Mouse (Mus musculus) heart, adult 8-10 months (tissue): ENCODE measurements around the gene Gm13290. TPM values are rescaled to one million over a fixed set of nuclear protein-coding genes. Genes with fewer than 3 reads are reported as not detected.
"Not testable (repeated sequence)": the region's sequence is repeated elsewhere in the genome, so short reads cannot be mapped to it uniquely, and the experiment has no call there.

Source experiments
- DNase-seq: peaks from one replicate; pipeline ENCODE4 v3.0.0; 2022; ENCODE audit warnings: low spot score
- total RNA-seq, 4 experiments: library from RNA; stranded (reverse); gene quantifications; 2 replicates each; pipeline ENCODE4 v1.2.4; 2022

The Gm13290 gene
- total RNA-seq, 4 experiments from 2014 or later: not detected

DNA sequence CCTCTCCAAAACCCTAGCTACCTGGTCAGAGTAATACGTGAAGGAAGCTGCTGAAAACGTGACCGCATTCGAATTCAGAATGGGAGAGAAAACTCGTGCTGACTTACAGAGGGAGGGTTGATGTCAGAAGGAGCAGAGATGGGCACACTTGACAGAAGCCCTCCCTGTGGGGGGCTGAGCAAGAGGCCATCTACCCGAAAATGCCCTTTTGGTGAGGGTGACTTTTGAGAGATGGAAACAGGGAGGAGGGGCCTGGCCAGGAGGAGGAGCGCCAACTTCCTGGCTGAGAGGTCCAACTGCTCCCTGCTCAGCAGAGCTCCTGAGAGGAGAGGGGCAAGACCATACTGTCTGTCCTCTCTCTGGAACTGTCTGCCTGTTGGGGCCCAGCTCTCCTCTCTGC is 8.2 kb downstream of the Gm13290 start, which contains the start of gene Ifnz:
Gene Ifnz (plus strand): TSS at position 301 of the 400 bp plus-strand sequence.
- not testable (repeated sequence) for DNase-seq

DNA sequence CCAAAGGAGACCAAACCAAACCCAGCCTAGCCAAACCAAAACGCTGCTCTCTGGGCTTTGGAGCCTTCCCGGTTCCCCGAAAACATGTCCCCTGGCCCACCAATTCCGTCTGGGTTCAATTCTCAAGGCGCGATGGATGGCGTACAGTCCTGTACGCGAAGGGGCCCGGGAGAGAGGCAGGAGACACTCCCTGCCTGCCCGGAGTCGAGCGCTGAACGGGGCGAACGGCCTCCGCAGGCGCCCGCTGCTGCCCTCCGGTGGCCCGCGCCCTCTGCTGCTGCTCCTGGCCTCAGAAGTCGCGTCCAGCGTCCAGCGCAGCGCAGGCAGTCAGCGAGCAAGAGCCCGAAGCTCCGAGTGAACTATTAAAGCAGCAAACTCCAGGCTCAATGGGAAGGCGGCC is 8.7 kb downstream of the Gm13290 start:
- DNase-seq: not testable (repeated sequence)

GRCm38 (mm10) chr4:88785409-88785808 is 11.8 kb downstream of the Gm13290 start, which contains the start of gene Gm13276:
TSS of gene Gm13276 (plus strand) at chr4:88785709.
- DNase-seq: not testable (repeated sequence)

- DNase-seq: peak; percentile 68
Measured at GRCm38 (mm10) chr4:88788402-88788801, 14.8 kb downstream of the Gm13290 start, which contains the start of gene Gm13277. TSS of gene Gm13277 (plus strand) at chr4:88788632.

GRCm38 (mm10) chr4:88791250-88791649 is 17.6 kb downstream of the Gm13290 start, which contains the start of gene Gm13278:
TSS of gene Gm13278 (plus strand) at chr4:88791550.
- not testable (repeated sequence) for DNase-seq

GRCm38 (mm10) chr4:88793936-88794675 is 20.5 kb downstream of the Gm13290 start, which contains the start of gene Gm13275:
TSS of gene Gm13275 (plus strand) at chr4:88794487.
- DNase-seq: peak; percentile 85

DNA sequence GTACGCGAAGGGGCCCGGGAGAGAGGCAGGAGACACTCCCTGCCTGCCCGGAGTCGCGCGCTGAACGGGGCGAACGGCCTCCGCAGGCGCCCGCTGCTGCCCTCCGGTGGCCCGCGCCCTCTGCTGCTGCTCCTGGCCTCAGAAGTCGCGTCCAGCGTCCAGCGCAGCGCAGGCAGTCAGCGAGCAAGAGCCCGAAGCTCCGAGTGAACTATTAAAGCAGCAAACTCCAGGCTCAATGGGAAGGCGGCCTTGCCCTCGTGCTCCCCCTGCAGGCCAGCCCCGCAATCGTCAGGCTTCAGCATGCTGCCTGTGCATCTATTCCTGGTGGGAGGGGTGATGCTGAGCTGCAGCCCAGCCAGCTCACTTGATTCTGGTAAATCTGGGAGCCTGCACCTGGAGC is 23.5 kb downstream of the Gm13290 start, which contains the start of gene Gm13279:
Gene Gm13279 (plus strand): TSS at position 301 of the 400 bp plus-strand sequence.
- not testable (repeated sequence) for DNase-seq

GRCm38 (mm10) chr4:88799365-88799764 is 25.7 kb downstream of the Gm13290 start, which contains the start of gene Gm13285:
TSS of gene Gm13285 (plus strand) at chr4:88799665.
- not testable (repeated sequence) for DNase-seq

DNA sequence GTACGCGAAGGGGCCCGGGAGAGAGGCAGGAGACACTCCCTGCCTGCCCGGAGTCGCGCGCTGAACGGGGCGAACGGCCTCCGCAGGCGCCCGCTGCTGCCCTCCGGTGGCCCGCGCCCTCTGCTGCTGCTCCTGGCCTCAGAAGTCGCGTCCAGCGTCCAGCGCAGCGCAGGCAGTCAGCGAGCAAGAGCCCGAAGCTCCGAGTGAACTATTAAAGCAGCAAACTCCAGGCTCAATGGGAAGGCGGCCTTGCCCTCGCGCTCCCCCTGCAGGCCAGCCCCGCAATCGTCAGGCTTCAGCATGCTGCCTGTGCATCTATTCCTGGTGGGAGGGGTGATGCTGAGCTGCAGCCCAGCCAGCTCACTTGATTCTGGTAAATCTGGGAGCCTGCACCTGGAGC is 29.3 kb downstream of the Gm13290 start, which contains the start of gene Gm13287:
Gene Gm13287 (plus strand): TSS at position 301 of the 400 bp plus-strand sequence.
- not testable (repeated sequence) for DNase-seq

DNA sequence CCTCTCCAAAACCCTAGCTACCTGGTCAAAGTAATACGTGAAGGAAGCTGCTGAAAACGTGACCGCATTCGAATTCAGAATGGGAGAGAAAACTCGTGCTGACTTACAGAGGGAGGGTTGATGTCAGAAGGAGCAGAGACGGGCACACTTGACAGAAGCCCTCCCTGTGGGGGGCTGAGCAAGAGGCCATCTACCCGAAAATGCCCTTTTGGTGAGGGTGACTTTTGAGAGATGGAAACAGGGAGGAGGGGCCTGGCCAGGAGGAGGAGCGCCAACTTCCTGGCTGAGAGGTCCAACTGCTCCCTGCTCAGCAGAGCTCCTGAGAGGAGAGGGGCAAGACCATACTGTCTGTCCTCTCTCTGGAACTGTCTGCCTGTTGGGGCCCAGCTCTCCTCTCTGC is 31.6 kb downstream of the Gm13290 start, which contains the start of gene Gm13288:
Gene Gm13288 (plus strand): TSS at position 301 of the 400 bp plus-strand sequence.
- not testable (repeated sequence) for DNase-seq

- DNase-seq: not testable (repeated sequence)
Measured at GRCm38 (mm10) chr4:88805761-88806160, 32.1 kb downstream of the Gm13290 start.

- DNase-seq: no peak
Measured at GRCm38 (mm10) chr4:88815928-88816327, 42.3 kb downstream of the Gm13290 start, which contains the start of gene Ifna7. TSS of gene Ifna7 (plus strand) at chr4:88816228.

- DNase-seq: no peak
Measured at GRCm38 (mm10) chr4:88819659-88820058, 46.0 kb downstream of the Gm13290 start, which contains the start of gene Ifna11. TSS of gene Ifna11 (plus strand) at chr4:88819959.

GRCm38 (mm10) chr4:88822995-88823394 is 49.4 kb downstream of the Gm13290 start:
- no peak for DNase-seq

Other genes starting within 250 kb of the Gm13290 start
- not detected for gene Ifna15, start 215.6 kb upstream of the Gm13290 start, total RNA-seq
- gene Ifna14, start 202.0 kb upstream of the Gm13290 start, total RNA-seq: not detected
- gene Ifna9, start 181.4 kb upstream of the Gm13290 start, total RNA-seq: not detected
- gene Ifna12, start 170.5 kb upstream of the Gm13290 start, total RNA-seq: not detected
- not detected for gene C87499, start 139.4 kb upstream of the Gm13290 start, total RNA-seq
- gene Ifna13, start 129.4 kb upstream of the Gm13290 start, total RNA-seq: not detected
- gene Ifna16, start 96.9 kb upstream of the Gm13290 start, total RNA-seq: not detected
- gene Ifna2, start 89.9 kb upstream of the Gm13290 start, total RNA-seq: not detected
- gene Ifnab, start 82.5 kb upstream of the Gm13290 start, total RNA-seq: not detected
- gene Gm26566, start 52.0 kb upstream of the Gm13290 start, total RNA-seq: under 1 TPM; 0.41 to 0.87 (median 0.64) TPM
- gene Klhl9, start 51.4 kb upstream of the Gm13290 start, total RNA-seq: 10 to 100 TPM; 67.8 to 80.5 (median 71.9) TPM
- not detected for gene Gm13271, start 19.0 kb upstream of the Gm13290 start, total RNA-seq
- gene Gm13283, start 13.7 kb upstream of the Gm13290 start, total RNA-seq: not detected
- not detected for gene Gm13289, start 3.1 kb downstream of the Gm13290 start, total RNA-seq
- not detected for gene Gm13272, start 6.0 kb downstream of the Gm13290 start, total RNA-seq
- not detected for gene Ifnz, start 8.3 kb downstream of the Gm13290 start, total RNA-seq
- not detected for gene Gm13276, start 11.9 kb downstream of the Gm13290 start, total RNA-seq
- not detected for gene Gm13277, start 14.8 kb downstream of the Gm13290 start, total RNA-seq
- not detected for gene Gm13278, start 17.7 kb downstream of the Gm13290 start, total RNA-seq
- not detected for gene Gm13275, start 20.7 kb downstream of the Gm13290 start, total RNA-seq
- gene Gm13279, start 23.6 kb downstream of the Gm13290 start, total RNA-seq: not detected
- not detected for gene Gm13285, start 25.8 kb downstream of the Gm13290 start, total RNA-seq
- not detected for gene Gm13287, start 29.4 kb downstream of the Gm13290 start, total RNA-seq
- gene Gm13288, start 31.7 kb downstream of the Gm13290 start, total RNA-seq: not detected
- gene Ifna7, start 42.4 kb downstream of the Gm13290 start, total RNA-seq: not detected
- gene Ifna11, start 46.1 kb downstream of the Gm13290 start, total RNA-seq: not detected
- not detected for gene Ifna6, start 53.6 kb downstream of the Gm13290 start, total RNA-seq
- not detected for gene Ifna5, start 61.7 kb downstream of the Gm13290 start, total RNA-seq
- not detected for gene Ifna4, start 68.0 kb downstream of the Gm13290 start, total RNA-seq
- gene Ifna1, start 76.3 kb downstream of the Gm13290 start, total RNA-seq: not detected
- gene Ifne, start 106.4 kb downstream of the Gm13290 start, total RNA-seq: not detected